Mouse (Mus musculus) T-helper 17 cell (primary cell): ENCODE data around the gene Sec22c.

ENCODE experiments used
- in situ Hi-C, 2 experiments: fragments of 300-600 bp; cut with MboI, MseI; formaldehyde crosslinking; loops; 1 replicate in 1 of 2; 2 replicates in 1 of 2; pipeline ENCODE4 v1.15.1; 2025; ENCODE audit warnings: high pct_unique_total_duplicates in 2 of 2

Gene Sec22c

GRCm38 (mm10) chr9:121658248-121658647, 47.0 kb downstream of the Sec22c start:
- in situ Hi-C loops = no loop called here

DNA sequence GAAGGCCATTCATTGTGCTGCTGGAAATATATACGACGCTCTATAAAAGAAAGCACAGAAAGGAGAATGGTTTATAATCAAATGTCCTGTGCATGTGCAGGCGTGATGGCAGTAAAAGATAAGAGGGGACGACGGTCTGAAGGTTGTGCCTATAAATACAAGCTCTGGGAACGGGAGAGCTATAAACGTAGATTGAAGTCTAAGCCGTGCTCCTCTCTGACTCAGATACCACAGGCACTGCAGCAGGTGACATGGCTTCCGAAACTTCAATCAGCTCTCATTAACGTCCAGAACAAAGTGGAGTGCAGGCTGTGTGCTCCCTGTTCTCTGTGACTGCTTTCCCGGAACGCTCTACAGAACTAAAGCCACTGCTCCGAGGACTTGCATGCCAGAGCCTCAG, 48.1 kb downstream of the Sec22c start:
- in situ Hi-C loops = no loop called here

- in situ Hi-C loops = no loop called here
Measured at GRCm38 (mm10) chr9:121656322-121656721, 49.0 kb downstream of the Sec22c start.

DNA sequence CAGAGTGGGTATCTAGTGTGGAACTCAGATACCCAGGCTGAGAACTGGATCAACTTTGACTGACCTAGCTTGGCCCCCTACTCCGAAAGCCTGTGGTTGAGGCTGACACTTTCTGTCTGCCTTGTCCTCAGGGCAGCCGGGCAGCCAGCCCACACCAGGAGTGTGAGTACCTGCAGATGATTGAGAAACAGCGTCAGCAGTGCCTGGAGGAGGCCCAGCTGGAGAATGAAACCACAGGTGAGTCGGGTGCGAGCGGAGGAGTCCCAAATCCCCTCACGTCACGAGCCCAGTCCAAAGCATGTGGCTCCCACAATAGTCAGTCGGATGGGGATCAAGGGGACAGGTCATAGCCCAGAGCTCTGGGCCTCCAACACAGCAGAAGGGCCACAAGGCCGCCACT, 51.6 kb downstream of the Sec22c start:
- in situ Hi-C loops = no loop called here

DNA sequence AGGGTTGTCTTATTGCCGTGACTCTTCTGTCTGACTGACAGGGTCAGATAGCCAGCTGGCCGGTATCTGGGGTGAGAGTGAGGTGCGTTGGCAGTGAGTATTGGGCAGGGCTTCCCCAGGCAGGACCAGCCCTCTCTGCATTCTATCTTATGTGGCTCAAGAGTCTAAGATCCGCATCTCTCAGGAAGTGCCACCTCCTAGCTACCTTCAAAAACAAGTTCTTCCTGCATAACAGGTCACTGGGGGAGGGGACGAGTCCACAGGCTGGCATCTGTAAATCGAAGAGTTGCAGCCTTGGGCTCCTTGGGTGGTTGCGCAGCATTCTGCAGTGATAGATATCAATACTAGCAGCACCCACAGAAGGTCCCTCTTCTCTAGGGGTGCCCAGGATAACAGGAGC, 58.3 kb downstream of the Sec22c start:
- in situ Hi-C loops = no loop called here

GRCm38 (mm10) chr9:121644855-121645254, 60.4 kb downstream of the Sec22c start:
- in situ Hi-C loops = no loop called here

GRCm38 (mm10) chr9:121642401-121643181, 62.7 kb downstream of the Sec22c start, which contains the start of gene Vipr1:
Gene Vipr1, plus strand, starts transcription at chr9:121642716.
- in situ Hi-C loops = no loop called here

DNA sequence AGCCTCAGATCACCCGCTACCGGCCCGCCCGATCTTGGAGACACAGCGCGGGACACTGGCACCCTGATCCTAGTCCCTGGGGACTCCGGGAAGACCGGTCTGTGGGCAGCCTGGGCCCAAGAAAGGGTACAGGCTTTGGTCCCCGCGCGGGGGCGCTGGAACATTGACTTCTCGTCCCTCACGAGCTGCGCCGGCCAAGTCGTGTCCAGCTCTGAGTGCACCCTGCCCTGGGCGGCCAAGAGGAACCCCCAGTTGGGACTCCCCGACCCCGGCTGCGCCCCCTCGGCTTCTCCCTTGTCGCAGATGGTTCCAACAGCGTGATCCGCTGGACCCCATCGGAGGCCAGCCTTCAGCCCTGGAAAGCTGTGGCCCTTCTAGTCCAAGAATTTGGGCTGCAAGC, 63.3 kb downstream of the Sec22c start, which contains the start of gene Lyzl4:
Gene Lyzl4, minus strand, starts transcription at position 96 of the 400 bp plus-strand sequence.
- in situ Hi-C loops = no loop called here

DNA sequence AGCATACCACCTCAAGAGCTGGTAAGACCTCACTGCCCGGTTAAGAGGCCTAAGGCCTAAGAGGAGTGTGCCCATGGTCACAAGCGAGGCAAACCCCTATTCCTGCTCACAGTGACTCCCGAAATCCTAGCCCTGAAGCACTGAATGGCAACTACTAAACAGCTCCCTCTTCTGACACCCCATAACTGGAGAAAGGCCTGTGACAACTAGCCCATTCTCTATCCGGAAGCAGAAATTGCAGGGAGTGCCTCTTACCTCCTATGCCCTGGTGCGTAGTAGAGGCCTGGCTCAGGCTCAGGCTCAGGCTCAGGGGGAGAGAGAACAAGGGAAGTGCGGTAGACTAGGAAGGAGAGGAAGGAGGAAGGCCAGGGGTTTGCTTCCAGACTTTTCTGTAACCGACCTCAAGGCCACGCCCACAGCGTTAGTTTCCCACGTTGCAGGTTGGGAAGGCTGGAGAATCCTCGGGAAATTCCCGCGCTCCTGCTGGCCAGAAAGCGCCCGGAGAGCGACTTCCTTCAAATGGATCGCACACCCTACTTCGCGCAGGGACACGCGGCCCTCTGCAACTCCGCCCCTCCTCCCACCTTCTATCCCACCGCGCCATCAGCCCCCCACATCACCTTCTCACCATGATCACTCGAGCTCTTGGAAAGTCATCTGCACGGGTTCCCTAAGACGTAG, 63.9 kb downstream of the Sec22c start:
- in situ Hi-C loops = no loop called here

- in situ Hi-C loops = no loop called here
Measured at GRCm38 (mm10) chr9:121639790-121640189, 65.5 kb downstream of the Sec22c start.

GRCm38 (mm10) chr9:121635835-121636576, 69.3 kb downstream of the Sec22c start:
- in situ Hi-C loops = no loop called here

- in situ Hi-C loops = no loop called here
Measured at GRCm38 (mm10) chr9:121633306-121633705, 72.0 kb downstream of the Sec22c start.

DNA sequence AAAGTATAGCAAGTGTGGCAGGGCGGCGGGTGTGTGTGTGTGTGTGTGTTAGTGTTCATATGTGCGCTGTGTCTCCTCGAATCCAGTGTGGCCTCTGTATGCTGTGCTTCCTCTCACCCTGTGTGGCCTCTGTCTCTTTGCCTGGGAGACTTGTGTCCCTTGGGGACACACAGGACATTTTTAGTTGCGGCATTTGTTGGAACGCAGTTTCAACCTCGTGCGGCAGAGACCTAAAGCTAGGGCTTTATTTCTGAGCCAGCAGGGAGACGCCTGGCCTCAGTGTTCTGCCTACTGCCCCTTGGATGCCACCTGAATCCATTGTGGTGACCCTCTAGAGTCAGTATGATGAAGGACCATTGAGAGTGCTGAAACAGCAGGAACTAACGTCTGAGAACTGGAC, 72.4 kb downstream of the Sec22c start:
- in situ Hi-C loops = no loop called here

DNA sequence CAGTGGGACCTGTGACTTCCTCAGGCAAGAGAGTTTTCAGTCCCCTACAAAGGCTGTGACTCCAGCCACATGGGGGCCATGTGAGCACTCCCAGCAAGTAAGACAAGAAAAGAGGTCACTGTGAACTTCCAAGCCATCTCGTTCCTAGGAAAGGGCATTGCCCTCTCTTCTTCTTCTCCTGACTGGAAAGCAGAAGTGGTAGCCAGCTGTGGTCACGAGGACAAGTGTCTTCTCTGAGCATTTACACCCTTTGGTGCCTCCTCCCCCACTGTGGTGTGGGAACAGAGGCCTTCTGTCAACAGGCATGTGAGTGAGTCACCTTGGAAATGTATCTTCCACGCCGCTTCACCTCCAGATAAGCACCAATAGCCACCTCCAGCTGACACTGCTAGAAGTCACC, 73.3 kb downstream of the Sec22c start:
- in situ Hi-C loops = no loop called here

DNA sequence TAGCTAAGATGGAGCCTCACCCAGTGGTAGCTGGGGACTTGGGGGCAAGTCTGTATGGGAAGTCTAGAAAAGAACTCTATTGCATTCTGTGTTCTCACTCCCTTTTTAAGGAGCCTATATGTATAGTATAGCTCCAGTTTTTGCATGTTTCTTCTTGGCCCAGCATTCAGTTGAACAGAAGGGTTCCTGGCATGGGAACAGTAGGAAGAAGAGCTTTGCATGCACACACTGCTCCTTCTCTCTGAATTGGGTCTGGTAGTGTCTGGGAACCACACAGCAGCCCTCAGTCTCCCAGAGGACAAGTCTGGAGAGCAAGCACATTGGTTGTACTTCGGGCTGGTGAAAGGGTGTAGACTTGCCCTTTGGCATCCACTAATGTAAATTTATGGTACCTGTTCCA, 74.7 kb downstream of the Sec22c start:
- in situ Hi-C loops = no loop called here
